Mouse (Mus musculus) lung, postnatal 0 days (tissue): Measurements from ENCODE around the gene Nedd4. TPM values are rescaled to one million over a fixed set of nuclear protein-coding genes. Genes with fewer than 3 reads are reported as not detected.

ENCODE experiments used
- ATAC-seq: fragments of 200-750 bp; cut with Nextera tagmentation; 2 replicates; pipeline ENCODE4 v1.8.0; 2017; ENCODE audit warnings: moderate library complexity
- DNase-seq: peaks from one replicate; pipeline ENCODE4 v3.0.0-alpha.2; 2016; ENCODE audit warnings: low spot score
- H3K27ac ChIP-seq: fragments of 300-500 bp; sonication (generic); 2 replicates; pipeline ENCODE4 v1.5.1; 2014; ENCODE audit warnings: antibody characterized with exemption, mild to moderate bottlenecking, low read length, mixed read lengths
- H3K27me3 ChIP-seq: fragments of 300-500 bp; sonication (generic); replicated peaks from 2 replicates; pipeline ENCODE4 v1.6.1; 2014; ENCODE audit warnings: low read length, mixed read lengths; ENCODE audit not compliant: insufficient read depth
- H3K36me3 ChIP-seq: fragments of 300-500 bp; sonication (generic); 2 replicates; pipeline ENCODE4 v1.6.1; 2014; ENCODE audit warnings: low read length, mixed read lengths; ENCODE audit not compliant: insufficient read depth
- H3K4me1 ChIP-seq: fragments of 300-500 bp; sonication (generic); 2 replicates; pipeline ENCODE4 v1.6.1; 2014; ENCODE audit warnings: antibody characterized with exemption, low read depth, low read length, mixed read lengths; ENCODE audit not compliant: insufficient read depth
- H3K4me2 ChIP-seq: fragments of 300-500 bp; sonication (generic); replicated peaks from 2 replicates; pipeline ENCODE4 v1.6.1; 2014; ENCODE audit warnings: low read depth, mild to moderate bottlenecking, low read length, moderate library complexity, mixed read lengths
- H3K4me3 ChIP-seq: fragments of 300-500 bp; sonication (generic); 2 replicates; pipeline ENCODE4 v1.5.1; 2014; ENCODE audit warnings: low read depth, low read length
- H3K9ac ChIP-seq: fragments of 300-500 bp; sonication (generic); replicated peaks from 2 replicates; pipeline ENCODE4 v1.6.1; 2014; ENCODE audit warnings: low read depth, mild to moderate bottlenecking
- H3K9me3 ChIP-seq: fragments of 300-500 bp; sonication (generic); 2 replicates; pipeline ENCODE4 v1.6.1; 2016; ENCODE audit warnings: low read length, mixed read lengths
- CTCF ChIP-seq: IDR thresholded peaks from 2 replicates; pipeline ENCODE4 v1.5.1; 2016; ENCODE audit warnings: antibody characterized with exemption, mild to moderate bottlenecking
- EP300 ChIP-seq: IDR thresholded peaks from 2 replicates; pipeline ENCODE4 v1.6.1; 2016; ENCODE audit warnings: antibody characterized with exemption, mild to moderate bottlenecking, control low read depth
- WGBS: fragments of 180-500 bp; shearing (Covaris S2); extraction: QIAGEN DNeasy Blood & Tissue Kit; methylation state at CpG from one replicate; pipeline ENCODE4 v1.1.7; 2014; 5-methylcytosine and 5-hydroxymethylcytosine counted together
- polyA plus RNA-seq: library from polyadenylated mRNA; unstranded; fragments of >200 nt; fragmentation: Nextera tagmentation; extraction: Ambion mirVana; gene quantifications from 2 replicates; pipeline ENCODE4 v1.2.1, GENCODE M21; 2015

Gene Nedd4
- polyA plus RNA-seq, 1 experiment from 2014 or later: 264 TPM

GRCm38 (mm10) chr9:72733966-72734365 is 71.8 kb downstream of the Nedd4 start:
- no peaks in the 10 kb centered on the region for H3K9me3 ChIP-seq
- 26% methylated on average over 3 of the region's 3 CpGs for WGBS
- TF ChIP-seq CTCF (peak; percentile 80), EP300 (no peak)
- DNase-seq (peak; percentile 49), ATAC-seq (no peak)
- no peak overlapping the region for H3K9ac ChIP-seq
- no peak overlapping the region for H3K4me2 ChIP-seq
- H3K4me1 ChIP-seq: no peaks in the 10 kb centered on the region
- no peak overlapping the region for H3K4me3 ChIP-seq
- no peak overlapping the region for H3K27ac ChIP-seq
- no peaks in the 10 kb centered on the region for H3K27me3 ChIP-seq
- peaks cover 68% of the 10 kb centered on the region for H3K36me3 ChIP-seq

GRCm38 (mm10) chr9:72735822-72736410 is 73.8 kb downstream of the Nedd4 start:
- H3K36me3 ChIP-seq: peaks cover 77% of the 10 kb centered on the region

GRCm38 (mm10) chr9:72741206-72741605 is 79.1 kb downstream of the Nedd4 start:
- Histone ChIP-seq H3K4me1 (no peaks in the 10 kb centered on the region), H3K9me3 (no peaks in the 10 kb centered on the region), H3K4me3 (no peak overlapping the region), H3K4me2 (no peak overlapping the region), H3K27ac (no peak overlapping the region), H3K9ac (no peak overlapping the region), H3K27me3 (no peaks in the 10 kb centered on the region), H3K36me3 (peaks cover 92% of the 10 kb centered on the region)
- WGBS: 98% methylated on average over 6 of the region's 6 CpGs
- ATAC-seq (no peak), DNase-seq (no peak)
- TF ChIP-seq CTCF: no peak
- no peak for TF ChIP-seq EP300

More at GRCm38 (mm10) chr9:72735822-72736410, 73.8 kb downstream of the Nedd4 start:
- TF ChIP-seq CTCF (peak; percentile 87), EP300 (no peak)
- H3K9ac ChIP-seq: no peak overlapping the region
- DNase-seq (peak; percentile 28), ATAC-seq (no peak)
- no peaks in the 10 kb centered on the region for H3K27me3 ChIP-seq
- WGBS: 52% methylated on average over 3 of the region's 3 CpGs
- H3K4me1 ChIP-seq: no peaks in the 10 kb centered on the region
- no peak overlapping the region for H3K27ac ChIP-seq
- H3K4me2 ChIP-seq: no peak overlapping the region
- H3K9me3 ChIP-seq: no peaks in the 10 kb centered on the region
- H3K4me3 ChIP-seq: no peak overlapping the region

GRCm38 (mm10) chr9:72746278-72746677 is 84.1 kb downstream of the Nedd4 start:
- DNase-seq (no peak), ATAC-seq (no peak)
- Histone ChIP-seq H3K4me2 (no peak overlapping the region), H3K27me3 (no peaks in the 10 kb centered on the region), H3K36me3 (peaks cover 73% of the 10 kb centered on the region), H3K9ac (no peak overlapping the region), H3K9me3 (no peaks in the 10 kb centered on the region), H3K27ac (no peak overlapping the region), H3K4me3 (no peak overlapping the region), H3K4me1 (no peaks in the 10 kb centered on the region)
- TF ChIP-seq CTCF (no peak), EP300 (no peak)
- 76% methylated on average over 5 of the region's 5 CpGs for WGBS

GRCm38 (mm10) chr9:72750272-72750671 is 88.1 kb downstream of the Nedd4 start:
- H3K27me3 ChIP-seq: no peaks in the 10 kb centered on the region
- ATAC-seq (peak; percentile 13; the same call in 1 of the 2 replicates), DNase-seq (no peak)
- no peak overlapping the region for H3K27ac ChIP-seq
- H3K4me3 ChIP-seq: no peak overlapping the region
- WGBS: 70% methylated on average over 2 of the region's 2 CpGs
- H3K9ac ChIP-seq: no peak overlapping the region
- H3K4me2 ChIP-seq: no peak overlapping the region
- H3K9me3 ChIP-seq: no peaks in the 10 kb centered on the region
- H3K36me3 ChIP-seq: peaks cover 36% of the 10 kb centered on the region
- TF ChIP-seq CTCF (no peak), EP300 (no peak)
- no peaks in the 10 kb centered on the region for H3K4me1 ChIP-seq

GRCm38 (mm10) chr9:72752656-72753055 is 90.5 kb downstream of the Nedd4 start:
- Histone ChIP-seq H3K27ac (no peak overlapping the region), H3K4me1 (no peaks in the 10 kb centered on the region), H3K27me3 (no peaks in the 10 kb centered on the region), H3K4me2 (no peak overlapping the region), H3K9me3 (no peaks in the 10 kb centered on the region), H3K9ac (no peak overlapping the region), H3K4me3 (no peak overlapping the region), H3K36me3 (peaks cover 13% of the 10 kb centered on the region; the same call in 1 of the 2 replicates)
- TF ChIP-seq EP300 (no peak), CTCF (no peak)
- 63% methylated on average over 9 of the region's 9 CpGs for WGBS
- ATAC-seq (no peak; the same call in 1 of the 2 replicates), DNase-seq (no peak)
